In genomic region chr4:88031211-88032150, GRCm38 (mm10) we compare ENCODE assay signal across 8 mouse cellular contexts. TPM values are rescaled to one million over a fixed set of nuclear protein-coding genes. Genes with fewer than 3 reads are reported as not detected.
DNase-seq lines count a peak whose midpoint lies in the region; ATAC-seq and TF ChIP-seq lines count a peak whose summit lies in the region.

No protein-coding gene starts in this region.

- peak overlapping the region; percentile 91 for H3K9ac ChIP-seq in embryonic facial prominence, embryonic 13.5 days
- peak overlapping the region; percentile 88 for H3K9ac ChIP-seq in heart, embryonic 16.5 days (ENCODE audit: low read length)
- H3K9ac ChIP-seq in lung, embryonic 14.5 days: peak overlapping the region; percentile 82
- H3K9ac ChIP-seq in neural tube, embryonic 15.5 days (replicated peaks): peak overlapping the region; percentile 84

- no peaks in the 10 kb centered on the region for H3K27me3 ChIP-seq in embryonic facial prominence, embryonic 13.5 days
- no peaks in the 10 kb centered on the region for H3K27me3 ChIP-seq in heart, embryonic 16.5 days (ENCODE audit: control insufficient read depth, insufficient read depth, low read length)
- H3K27me3 ChIP-seq in lung, embryonic 14.5 days (ENCODE audit: insufficient read depth, low read length): no peaks in the 10 kb centered on the region; the same call in 1 of the 2 replicates
- H3K27me3 ChIP-seq in neural tube, embryonic 15.5 days (replicated peaks): peaks cover 5% of the 10 kb centered on the region
- no peaks in the 10 kb centered on the region for H3K27me3 ChIP-seq in thymus, adult 2 months (ENCODE audit: control insufficient read depth, insufficient read depth, low read length)

- TF ChIP-seq POLR2A in thymus, adult 2 months (IDR thresholded peaks at IDR 0.05; ENCODE audit: control insufficient read depth, extremely low read depth, insufficient read depth, low read length, poor library complexity): 0 out of 2 replicates have a peak, but pooled peaks have one; percentile 20

- ATAC-seq in embryonic facial prominence, embryonic 13.5 days (ENCODE audit: insufficient number of reproducible peaks, insufficient read depth, low FRiP score, low TSS enrichment, low read depth): no peak
- no peak for ATAC-seq in heart, embryonic 16.5 days (replicated peaks; ENCODE audit: extremely low read depth, insufficient read depth, low FRiP score)
- no peak for ATAC-seq in lung, embryonic 14.5 days (ENCODE audit: insufficient read depth)
- ATAC-seq in neural tube, embryonic 15.5 days (ENCODE audit: low FRiP score): peak; percentile 22; the same call in 1 of the 2 replicates

- under 1% methylated on average over 84 of the region's 84 CpGs for WGBS in embryonic facial prominence, embryonic 13.5 days
- WGBS in heart, embryonic 16.5 days: under 1% methylated on average over 84 of the region's 84 CpGs
- under 1% methylated on average over 84 of the region's 84 CpGs for WGBS in lung, embryonic 14.5 days
- WGBS in neural tube, embryonic 15.5 days: under 1% methylated on average over 78 of the region's 84 CpGs
- 1% methylated on average over 84 of the region's 84 CpGs for WGBS in thymus, adult 2 months

- H3K4me2 ChIP-seq in embryonic facial prominence, embryonic 13.5 days: peak overlapping the region; percentile 90
- H3K4me2 ChIP-seq in heart, embryonic 16.5 days (ENCODE audit: low read depth, low read length): peak overlapping the region; percentile 90
- H3K4me2 ChIP-seq in lung, embryonic 14.5 days: peak overlapping the region; percentile 74
- H3K4me2 ChIP-seq in neural tube, embryonic 15.5 days: peak overlapping the region; percentile 93

- no peak for TF ChIP-seq CTCF in lung, embryonic 14.5 days (IDR thresholded peaks at IDR 0.05; ENCODE audit: low read depth)
- TF ChIP-seq CTCF in thymus, adult 2 months (IDR thresholded peaks at IDR 0.05; ENCODE audit: borderline replicate concordance, control insufficient read depth, extremely low read depth, insufficient read depth, low read length, poor library complexity): no peak

- H3K9me3 ChIP-seq in embryonic facial prominence, embryonic 13.5 days: no peaks in the 10 kb centered on the region
- H3K9me3 ChIP-seq in heart, embryonic 16.5 days (replicated peaks; ENCODE audit: control insufficient read depth, low read length): no peaks in the 10 kb centered on the region
- H3K9me3 ChIP-seq in lung, embryonic 14.5 days (ENCODE audit: low read depth, low read length): no peaks in the 10 kb centered on the region
- no peaks in the 10 kb centered on the region for H3K9me3 ChIP-seq in neural tube, embryonic 15.5 days (replicated peaks)

- H3K27ac ChIP-seq in embryonic facial prominence, embryonic 13.5 days: peak overlapping the region; percentile 98
- peak overlapping the region; percentile 97 for H3K27ac ChIP-seq in heart, embryonic 16.5 days (ENCODE audit: low read length)
- peak overlapping the region; percentile 97 for H3K27ac ChIP-seq in lung, embryonic 14.5 days (ENCODE audit: low read depth)
- peak overlapping the region; percentile 97 for H3K27ac ChIP-seq in neural tube, embryonic 15.5 days (replicated peaks)
- H3K27ac ChIP-seq in thymus, adult 2 months (ENCODE audit: control insufficient read depth, insufficient read depth, low read length): peak overlapping the region; percentile 47

- peak; percentile 83 for DNase-seq in CD4-positive helper T cell, adult 2 months (ENCODE audit: low read depth, low spot score)
- peak; percentile 55 to 73 for DNase-seq in adrenal gland, postnatal 36 days
- peak; percentile 42 to 66 for DNase-seq in kidney, postnatal 25 days
- peak; percentile 76 for DNase-seq in lung, embryonic 14.5 days
- peak; percentile 63 for DNase-seq in thymus, adult 2 months

- peaks cover 14% of the 10 kb centered on the region for H3K36me3 ChIP-seq in embryonic facial prominence, embryonic 13.5 days
- no peaks in the 10 kb centered on the region; the same call in 1 of the 2 replicates for H3K36me3 ChIP-seq in heart, embryonic 16.5 days (ENCODE audit: control insufficient read depth, insufficient read depth)
- H3K36me3 ChIP-seq in lung, embryonic 14.5 days (ENCODE audit: insufficient read depth): peaks cover 6% of the 10 kb centered on the region; the same call in 1 of the 2 replicates
- 0 out of 2 replicates have a peak, but pooled peaks cover 6% of the 10 kb centered on the region for H3K36me3 ChIP-seq in neural tube, embryonic 15.5 days
- H3K36me3 ChIP-seq in thymus, adult 2 months (ENCODE audit: control insufficient read depth, insufficient read depth, low read length): no peaks in the 10 kb centered on the region

- peak overlapping the region; percentile 81 for H3K4me3 ChIP-seq in embryonic facial prominence, embryonic 13.5 days
- H3K4me3 ChIP-seq in heart, embryonic 16.5 days (ENCODE audit: low read length): peak overlapping the region; percentile 92
- peak overlapping the region; percentile 78 for H3K4me3 ChIP-seq in lung, embryonic 14.5 days (ENCODE audit: low read depth, low read length)
- peak overlapping the region; percentile 78 for H3K4me3 ChIP-seq in neural tube, embryonic 15.5 days (replicated peaks)
- peak overlapping the region; percentile 95 for H3K4me3 ChIP-seq in thymus, adult 2 months (ENCODE audit: control insufficient read depth, insufficient read depth, low read length)

- peaks cover 30% of the 10 kb centered on the region for H3K4me1 ChIP-seq in embryonic facial prominence, embryonic 13.5 days
- H3K4me1 ChIP-seq in heart, embryonic 16.5 days (ENCODE audit: control insufficient read depth, insufficient read depth, low read length): peaks cover 12% of the 10 kb centered on the region
- H3K4me1 ChIP-seq in lung, embryonic 14.5 days (ENCODE audit: insufficient read depth): no peaks in the 10 kb centered on the region; the same call in 1 of the 2 replicates
- peaks cover 50% of the 10 kb centered on the region for H3K4me1 ChIP-seq in neural tube, embryonic 15.5 days
- peaks cover 8% of the 10 kb centered on the region for H3K4me1 ChIP-seq in thymus, adult 2 months (replicated peaks; ENCODE audit: control insufficient read depth, insufficient read depth, low read length)

RNA-seq across cellular contexts. Expression of gene Mllt3, which starts 1.7 kb away (rescaled TPM):
- 10 to 100 TPM; 23.0 to 24.9 TPM for total RNA-seq in adrenal gland, postnatal 36 days (2021)
- polyA plus RNA-seq in embryonic facial prominence, embryonic 13.5 days (2015; fragmentation: Nextera tagmentation; extraction: Ambion mirVana): 85.5 and 89.3 TPM in 2 replicates
- polyA plus RNA-seq in heart, embryonic 16.5 days (2015; fragmentation: Nextera tagmentation; extraction: Ambion mirVana): 23.2 and 26.5 TPM in 2 replicates
- 43.6 and 44.1 TPM in 2 replicates for polyA plus RNA-seq in lung, embryonic 14.5 days (2014; fragmentation: Nextera tagmentation; extraction: Ambion mirVana)
- 62.3 and 69.0 TPM in 2 replicates for polyA plus RNA-seq in neural tube, embryonic 15.5 days (2015; fragmentation: Nextera tagmentation; extraction: Ambion mirVana)
- 11.6 and 14.7 TPM in 2 replicates for polyA plus RNA-seq in thymus, adult 2 months (2012; rRNA removed)

Comparison
In these comparisons a context has a peak if more than half of its experiments do, and no peak if none do; other contexts are left out.
1. H3K27ac ChIP-seq: peak in every context shown above with its lines; median percentile 98 in embryonic facial prominence, embryonic 13.5 days; 97 in heart, embryonic 16.5 days; 97 in lung, embryonic 14.5 days; 97 in neural tube, embryonic 15.5 days; 47 in thymus, adult 2 months.